Mouse (Mus musculus) right cerebral cortex, postnatal 36 days (tissue): Measurements from ENCODE around the gene Litaf.
A peak's percentile ranks its signal among the peaks of the same experiment; 100 is the strongest.

Source experiments
- DNase-seq, 2 experiments: peaks; one replicate each; pipeline ENCODE4 v3.0.0; 2022; ENCODE audit warnings: low spot score in 2 of 2, mixed read lengths in 1 of 2

Litaf gene

GRCm38 (mm10) chr16:11066029-11066832 lies at the start of gene Litaf:
Gene Litaf (minus strand): TSS chr16:11066157.
- DNase-seq = peak; percentile 96 to 97

DNA sequence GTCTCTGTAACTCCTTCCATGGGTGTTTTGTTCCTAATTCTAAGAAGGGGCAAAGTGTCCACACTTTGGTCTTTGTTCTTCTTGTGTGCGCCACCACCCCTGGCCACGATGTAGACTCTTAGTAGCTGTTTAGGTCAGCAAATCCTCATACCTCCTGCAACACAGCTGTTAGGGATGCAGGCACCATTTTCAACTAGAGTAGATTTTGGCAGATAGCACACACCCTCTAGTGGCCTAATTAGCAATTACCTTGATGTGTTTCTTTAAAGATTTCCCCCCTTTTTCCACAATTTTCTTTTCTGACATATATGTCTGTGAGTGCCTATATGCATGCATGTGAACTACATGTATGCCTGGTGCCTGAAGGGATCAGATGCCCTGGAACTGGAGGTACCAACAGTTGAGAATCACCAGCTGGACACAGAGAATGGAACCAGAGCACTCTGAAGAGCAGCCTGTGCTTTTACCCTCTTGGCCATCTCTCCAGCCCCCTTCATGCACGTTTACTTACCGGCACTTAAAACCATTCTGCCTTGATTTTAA lies 43.3 kb upstream of the Litaf start:
- DNase-seq = no peak

GRCm38 (mm10) chr16:11104905-11105304 lies 38.9 kb upstream of the Litaf start:
- no peak for DNase-seq

DNA sequence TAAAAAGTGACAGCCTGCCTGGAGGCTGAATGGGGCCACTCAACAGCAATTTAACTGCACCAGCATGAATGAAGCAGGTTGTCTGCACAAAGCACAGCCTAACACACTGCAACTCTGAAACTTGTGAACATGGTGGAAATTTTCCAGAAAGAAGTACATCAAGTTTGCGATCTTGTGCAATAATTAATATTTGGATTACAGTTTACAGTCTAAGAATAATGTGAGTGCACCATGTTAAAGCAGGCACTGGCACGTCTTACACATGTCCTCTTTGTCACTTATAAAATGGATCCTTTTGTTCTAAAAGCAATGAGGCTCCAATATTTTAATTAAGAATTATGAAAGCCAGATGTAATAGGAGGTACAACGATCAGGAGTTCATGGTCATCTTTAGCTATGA lies 31.3 kb upstream of the Litaf start:
- DNase-seq = no peak

- no peak for DNase-seq
Observed at GRCm38 (mm10) chr16:11093717-11094386, 27.9 kb upstream of the Litaf start.

DNA sequence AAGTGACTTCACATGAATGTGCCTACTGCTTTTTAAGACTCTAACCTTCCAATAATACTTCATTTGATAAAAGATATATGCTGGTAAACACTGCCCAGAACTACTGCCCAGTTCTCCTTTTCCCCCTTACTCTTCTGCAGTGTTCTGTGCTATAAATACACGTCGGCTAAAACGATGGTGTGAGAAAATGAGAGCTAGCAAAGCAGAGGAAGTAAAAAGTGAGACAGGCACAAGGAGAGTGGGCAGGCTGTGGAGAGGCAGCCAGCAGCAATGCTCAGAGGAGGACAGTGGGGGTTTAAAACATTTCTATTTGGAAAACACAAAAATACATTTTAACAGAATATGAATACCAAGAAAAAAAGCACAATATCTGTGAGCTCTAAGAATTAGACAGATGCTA lies 26.6 kb upstream of the Litaf start:
- peak in 1 of 2 experiments; percentile 71 for DNase-seq

- DNase-seq = no peak
Observed at GRCm38 (mm10) chr16:11092061-11092460, 26.1 kb upstream of the Litaf start.

GRCm38 (mm10) chr16:11090836-11091570 lies 25.0 kb upstream of the Litaf start:
- DNase-seq = no peak

- DNase-seq = no peak
Observed at GRCm38 (mm10) chr16:11086856-11087588, 21.1 kb upstream of the Litaf start.

DNA sequence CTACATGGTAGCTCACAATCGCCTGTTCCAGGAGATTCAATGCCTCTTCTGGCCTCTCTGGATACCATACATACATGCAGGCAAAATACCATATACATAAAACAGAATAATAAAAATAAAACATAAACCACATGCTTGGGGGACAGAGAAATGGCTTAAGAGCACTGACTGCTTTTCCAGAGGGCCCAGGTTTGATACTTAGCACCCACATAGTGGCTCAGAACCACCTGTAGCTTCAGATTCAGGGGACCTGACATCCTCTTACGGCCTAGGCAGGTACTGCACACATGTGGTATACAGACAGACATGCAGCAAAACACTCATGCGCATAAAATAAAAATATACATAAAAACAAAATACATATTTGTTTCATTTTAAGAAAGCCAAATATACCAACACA lies 20.3 kb upstream of the Litaf start:
- DNase-seq = no peak

GRCm38 (mm10) chr16:11084181-11084580 lies 18.2 kb upstream of the Litaf start:
- no peak for DNase-seq

- DNase-seq = no peak
Observed at GRCm38 (mm10) chr16:11078216-11078869, 12.4 kb upstream of the Litaf start.

DNA sequence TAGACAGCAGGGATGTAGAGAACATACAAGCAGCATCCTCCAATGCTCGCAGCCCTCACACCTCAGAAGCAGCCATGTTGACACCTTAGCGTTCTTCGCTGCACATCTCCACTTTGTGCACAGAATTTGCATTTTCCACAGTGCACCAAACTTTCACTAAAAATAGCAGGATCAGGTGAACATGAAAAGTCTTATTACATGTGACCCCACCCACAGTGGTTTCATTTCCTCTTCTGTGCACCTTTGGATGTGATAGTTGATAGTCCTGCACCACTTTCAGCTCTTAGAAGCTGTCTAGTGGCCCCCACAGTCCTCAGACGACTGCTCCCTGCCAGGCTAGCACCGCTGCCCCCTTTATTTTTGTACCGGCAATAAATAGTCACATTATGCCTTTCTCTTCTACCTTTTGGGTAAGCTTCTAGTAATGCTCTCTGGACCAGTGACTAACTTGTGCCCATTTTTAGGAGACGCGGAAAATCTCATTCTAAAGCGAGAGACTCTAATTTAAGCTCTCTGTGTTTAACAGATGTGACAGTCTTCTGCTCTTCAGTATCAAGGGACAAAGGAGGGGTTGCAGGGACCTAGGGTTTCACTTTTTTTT lies 11.7 kb upstream of the Litaf start:
- no peak for DNase-seq

DNA sequence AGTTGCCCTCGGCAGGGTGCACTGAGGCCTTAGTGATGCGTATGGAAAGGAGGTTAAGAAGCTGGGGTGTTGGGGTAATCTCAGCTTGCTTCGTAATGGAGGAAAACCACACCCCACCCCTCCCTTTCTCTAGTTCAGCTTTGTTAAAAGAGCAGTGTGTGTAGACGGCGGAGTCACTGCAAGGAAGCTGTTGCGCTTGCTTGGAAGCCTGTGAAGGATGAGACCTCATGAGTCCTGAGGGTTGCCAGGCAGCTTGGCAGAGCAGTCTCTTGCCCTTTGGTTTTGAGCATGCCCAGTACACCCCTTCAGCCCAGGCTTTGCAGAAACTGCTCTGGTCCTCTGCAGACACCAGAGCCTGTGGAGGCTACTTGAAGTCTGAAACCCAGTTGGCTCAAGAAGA lies 7.1 kb upstream of the Litaf start:
- DNase-seq = no peak

- no peak for DNase-seq
Observed at GRCm38 (mm10) chr16:11072454-11072853, 6.5 kb upstream of the Litaf start.

- no peak for DNase-seq
Observed at GRCm38 (mm10) chr16:11071887-11072286, 5.9 kb upstream of the Litaf start.

DNA sequence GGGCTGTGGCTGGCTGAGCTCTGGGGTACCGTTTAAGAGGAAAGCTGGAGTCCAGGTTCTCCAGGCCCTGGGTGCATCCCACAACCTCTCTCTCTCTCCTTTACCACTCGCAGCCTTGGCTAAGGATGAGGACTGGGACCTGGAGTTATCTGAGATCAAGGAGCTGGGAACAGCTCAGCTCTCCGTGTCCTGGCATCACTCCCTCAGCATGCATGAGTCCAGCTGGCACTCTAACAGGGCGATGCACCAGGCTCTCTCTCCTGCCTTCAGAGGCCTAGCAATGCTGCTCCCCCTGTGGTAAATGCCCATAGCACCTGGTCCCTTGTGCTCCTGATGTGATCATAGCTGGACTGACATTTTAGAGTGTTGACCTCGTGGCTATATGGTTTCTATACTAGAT lies 5.2 kb upstream of the Litaf start:
- no peak for DNase-seq

- no peak for DNase-seq
Observed at GRCm38 (mm10) chr16:11069710-11070420, 3.9 kb upstream of the Litaf start.

GRCm38 (mm10) chr16:11069271-11069670 lies 3.3 kb upstream of the Litaf start:
- DNase-seq = no peak

GRCm38 (mm10) chr16:11068666-11069065 lies 2.7 kb upstream of the Litaf start:
- no peak for DNase-seq
